11 mouse cellular contexts compared by ENCODE assay signal in genomic region chr2:93353725-93354124, GRCm38 (mm10). TPM values are rescaled to one million over a fixed set of nuclear protein-coding genes. Genes with fewer than 3 reads are reported as not detected.
DNase-seq lines count a peak whose midpoint lies in the region; ATAC-seq lines count a peak whose summit lies in the region.
"Had no signal": no experiment of that assay in that cellular context is flagged by ENCODE, and none has a peak within 500 bp of the region (broad histone marks: within the 10 kb centered on the region; RNA-seq: fewer than 3 reads in every experiment).

No protein-coding gene starts in this region.

- H3K4me3 ChIP-seq in megakaryocyte, embryonic 14.5 days (replicated peaks) = peak overlapping the region; percentile 89
- H3K4me3 ChIP-seq in erythroblast, embryonic 14.5 days (replicated peaks) = peak overlapping the region; percentile 68
- peak overlapping the region; percentile 19 for H3K4me3 ChIP-seq in liver, embryonic 11.5 days (ENCODE audit: low read depth, low read length)

- H3K4me1 ChIP-seq in megakaryocyte, embryonic 14.5 days = peaks cover 81% of the 10 kb centered on the region
- H3K4me1 ChIP-seq in erythroblast, embryonic 14.5 days (ENCODE audit: control insufficient read depth) = peaks cover 90% of the 10 kb centered on the region
- H3K4me1 ChIP-seq in liver, embryonic 11.5 days (replicated peaks; ENCODE audit: control insufficient read depth, insufficient read depth, low read length) = peaks cover 43% of the 10 kb centered on the region

- H3K27ac ChIP-seq in liver, embryonic 11.5 days (ENCODE audit: low read depth, low read length) = peak overlapping the region; percentile 80

- no peak for ATAC-seq in megakaryocyte, adult 5-6 weeks (ENCODE audit: poor library complexity, severe bottlenecking)
- peak; percentile 98 for ATAC-seq in liver, embryonic 11.5 days (replicated peaks; ENCODE audit: low FRiP score)
- ATAC-seq: Patski had no signal

- H3K27me3 ChIP-seq in megakaryocyte, embryonic 14.5 days (replicated peaks) = no peaks in the 10 kb centered on the region
- H3K27me3 ChIP-seq in erythroblast, embryonic 14.5 days (ENCODE audit: control insufficient read depth) = no peaks in the 10 kb centered on the region
- H3K27me3 ChIP-seq in liver, embryonic 11.5 days (replicated peaks; ENCODE audit: control insufficient read depth, insufficient read depth, low read length) = no peaks in the 10 kb centered on the region
- H3K27me3 ChIP-seq: Patski had no signal

- H3K9me3 ChIP-seq in megakaryocyte, embryonic 14.5 days = no peaks in the 10 kb centered on the region
- peaks cover 2% of the 10 kb centered on the region; the same call in 1 of the 2 replicates for H3K9me3 ChIP-seq in erythroblast, embryonic 14.5 days (ENCODE audit: control insufficient read depth, low read length)
- no peaks in the 10 kb centered on the region for H3K9me3 ChIP-seq in liver, embryonic 11.5 days (ENCODE audit: control insufficient read depth, low read length)

- peak overlapping the region; percentile 55 for H3K4me2 ChIP-seq in liver, embryonic 11.5 days

- peaks cover 40% of the 10 kb centered on the region for H3K36me3 ChIP-seq in megakaryocyte, embryonic 14.5 days (replicated peaks; ENCODE audit: low read length)
- H3K36me3 ChIP-seq in erythroblast, embryonic 14.5 days (ENCODE audit: control insufficient read depth) = peaks cover 32% of the 10 kb centered on the region
- no peaks in the 10 kb centered on the region for H3K36me3 ChIP-seq in liver, embryonic 11.5 days (ENCODE audit: control insufficient read depth, insufficient read depth, low read length)

- DNase-seq in liver, embryonic 11.5 days (ENCODE audit: low spot score) = peak; percentile 76
- peak; percentile 49 to 67 for DNase-seq in spleen, postnatal 36 days (ENCODE audit: low spot score in 2 of 2)
- DNase-seq in urinary bladder, postnatal 14 days (ENCODE audit: low spot score) = no peak
- DNase-seq in cerebellum, postnatal 10 days = no peak
- DNase-seq: cerebellum, adult 11-12 months; thymus, postnatal 25 days had no signal

- 10% methylated on average over 4 of the region's 4 CpGs for WGBS in liver, embryonic 11.5 days

- H3K9ac ChIP-seq in liver, embryonic 11.5 days (ENCODE audit: low read depth, low read length) = peak overlapping the region; percentile 42; the same call in 1 of the 2 replicates

RNA-seq across cellular contexts. Expression of gene Tspan18, which starts 19.4 kb away (rescaled TPM):
- polyA plus RNA-seq in megakaryocyte, embryonic 14.5 days (2012; ENCODE audit: insufficient read depth, low replicate concordance) = 8.8 and 11.6 TPM in 2 replicates
- 0.20 TPM in 1 of 2 replicates, not detected in the other for total RNA-seq in megakaryocyte, adult 5-6 weeks (2015)
- 0.12 TPM in 1 of 2 replicates, not detected in the other for total RNA-seq in megakaryocyte, adult 5-6 weeks (2017)
- polyA plus RNA-seq in erythroblast, embryonic 14.5 days (2012) = 0.18 and 0.50 TPM in 2 replicates
- 19.4 and 19.5 TPM in 2 replicates for polyA plus RNA-seq in liver, embryonic 11.5 days (2014; fragmentation: Nextera tagmentation; extraction: Ambion mirVana)
- total RNA-seq: hematopoietic stem cell, adult 5-6 weeks had no signal

Comparison
In these comparisons a context has a peak if more than half of its experiments do, and no peak if none do; other contexts are left out.
1. H3K4me3 ChIP-seq: peak in every context shown above with its lines; median percentile 89 in megakaryocyte, embryonic 14.5 days; 68 in erythroblast, embryonic 14.5 days; 19 in liver, embryonic 11.5 days.
2. DNase-seq: peak in liver, embryonic 11.5 days (single experiment) and spleen, postnatal 36 days (2 of 2); none in urinary bladder, postnatal 14 days (single experiment) and cerebellum, postnatal 10 days (0 of 2).